Mouse (Mus musculus): ENCODE data around the gene Prrxl1. TPM values are rescaled to one million over a fixed set of nuclear protein-coding genes. Genes with fewer than 3 reads are reported as not detected.

Prrxl1 gene
- polyA plus RNA-seq (2016; fragmentation: Nextera tagmentation; extraction: Ambion mirVana): 0.22 TPM in 1 of 2 replicates, not detected in the other

- Histone ChIP-seq H3K9me3 (no peaks in the 10 kb centered on the region), H3K4me3 (peak within 1 kb of the TSS; percentile 49), H3K36me3 (replicated peaks) (no peaks in the 10 kb centered on the region), H3K27me3 (ENCODE audit: poor library complexity, severe bottlenecking) (peaks cover 100% of the 10 kb centered on the region), H3K27ac (no peak within 1 kb of the TSS), H3K4me1 (peaks cover 37% of the 10 kb centered on the region)
- under 1% methylated on average over 53 of the region's 53 CpGs for WGBS
- DNase-seq (ENCODE audit: extremely low spot score, low spot score): peak; percentile 41
Measured at GRCm38 (mm10) chr14:32599290-32600041, at the start of gene Prrxl1. Prrxl1 (plus strand) TSS chr14:32599407.

DNA sequence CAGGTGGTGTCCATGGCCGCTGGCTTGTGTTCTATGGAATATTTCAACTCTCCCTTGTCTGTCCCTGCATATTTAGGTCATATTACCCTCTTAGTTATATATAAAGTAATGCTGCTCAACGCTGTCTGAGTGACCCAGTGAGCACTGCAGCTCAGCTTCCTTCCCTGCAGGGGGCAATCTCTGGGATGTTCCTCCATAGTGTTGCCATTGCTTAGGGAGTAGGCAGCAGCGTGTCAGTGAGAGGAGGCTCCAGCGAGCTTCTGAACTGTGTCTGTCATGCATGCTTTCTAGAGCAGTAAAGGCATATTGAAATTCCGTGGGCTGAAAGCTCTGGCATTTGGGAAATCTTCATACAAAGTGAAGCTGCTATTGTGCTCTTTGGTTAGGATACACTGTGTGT lies 47.4 kb upstream of the Prrxl1 start:
- 86% methylated on average over 5 of the region's 5 CpGs for WGBS
- Histone ChIP-seq H3K36me3 (replicated peaks) (peaks cover 78% of the 10 kb centered on the region), H3K4me3 (no peak overlapping the region), H3K27ac (no peak overlapping the region), H3K9me3 (no peaks in the 10 kb centered on the region), H3K27me3 (ENCODE audit: poor library complexity, severe bottlenecking) (no peaks in the 10 kb centered on the region), H3K4me1 (no peaks in the 10 kb centered on the region)
- DNase-seq (ENCODE audit: extremely low spot score, low spot score): no peak

GRCm38 (mm10) chr14:32553198-32553903 lies 45.9 kb upstream of the Prrxl1 start:
- Histone ChIP-seq H3K27me3 (ENCODE audit: poor library complexity, severe bottlenecking) (no peaks in the 10 kb centered on the region), H3K4me3 (no peak overlapping the region), H3K9me3 (no peaks in the 10 kb centered on the region), H3K27ac (no peak overlapping the region), H3K36me3 (replicated peaks) (peaks cover 77% of the 10 kb centered on the region), H3K4me1 (no peaks in the 10 kb centered on the region)
- DNase-seq (ENCODE audit: extremely low spot score, low spot score): no peak
- 80% methylated on average over 10 of the region's 10 CpGs for WGBS

DNA sequence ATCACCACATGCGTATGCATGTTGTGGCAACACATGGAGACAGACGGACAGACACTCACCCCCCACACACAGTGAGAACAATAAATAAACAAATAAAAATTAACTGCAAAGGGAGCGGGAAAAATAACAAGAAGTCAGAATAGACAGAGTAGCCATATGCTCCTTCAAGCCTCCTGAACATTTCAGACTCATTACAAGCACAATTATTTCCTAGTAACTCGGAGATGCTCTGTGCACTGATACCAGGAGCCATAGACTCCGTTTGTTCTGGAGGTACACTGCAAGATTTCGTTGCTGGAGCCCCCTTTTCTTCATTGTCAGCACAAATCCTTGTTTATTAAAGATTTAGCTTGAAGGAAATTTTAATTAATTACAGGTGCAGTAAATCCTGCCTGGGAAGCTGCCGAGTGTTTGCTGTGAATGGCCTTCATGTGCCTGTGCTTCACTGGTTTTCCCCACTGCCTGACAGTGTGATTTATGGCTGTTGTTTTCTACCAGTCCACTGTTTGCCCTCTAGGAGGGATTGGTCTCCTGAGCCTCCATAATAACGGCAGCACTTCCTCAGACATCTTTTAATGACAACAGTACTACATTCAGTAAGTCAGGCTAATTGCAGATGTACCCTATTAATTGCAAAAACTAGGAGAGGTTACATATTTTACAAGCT lies 44.2 kb upstream of the Prrxl1 start:
- DNase-seq (ENCODE audit: extremely low spot score, low spot score): no peak
- WGBS: 85% methylated on average over 8 of the region's 8 CpGs
- Histone ChIP-seq H3K36me3 (replicated peaks) (peaks cover 85% of the 10 kb centered on the region), H3K9me3 (no peaks in the 10 kb centered on the region), H3K4me3 (no peak overlapping the region), H3K27ac (no peak overlapping the region), H3K27me3 (ENCODE audit: poor library complexity, severe bottlenecking) (no peaks in the 10 kb centered on the region), H3K4me1 (no peaks in the 10 kb centered on the region)

DNA sequence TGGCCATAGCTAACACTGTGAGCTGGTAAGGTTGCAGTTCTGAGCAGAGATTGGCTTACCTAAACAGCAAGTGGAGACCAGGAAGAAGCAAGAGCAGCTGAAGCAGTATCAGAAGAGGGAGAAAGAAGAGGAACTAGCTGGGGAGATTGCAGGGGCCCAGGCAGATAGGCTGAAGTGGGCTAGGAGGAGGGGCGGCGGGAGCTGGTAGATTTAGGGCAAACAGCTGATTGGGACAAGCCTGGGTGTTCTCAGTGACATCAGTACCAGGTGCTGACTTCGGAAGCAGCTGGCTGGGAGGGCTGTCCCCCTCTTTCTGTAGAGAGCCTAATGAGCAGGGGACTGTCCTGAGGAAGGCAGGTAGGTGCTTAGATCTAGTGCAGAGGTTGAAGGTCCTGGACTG lies 37.8 kb upstream of the Prrxl1 start:
- H3K36me3 ChIP-seq (replicated peaks): peaks cover 95% of the 10 kb centered on the region

GRCm38 (mm10) chr14:32563661-32564060 lies 35.5 kb upstream of the Prrxl1 start:
- 93% methylated on average over 6 of the region's 6 CpGs for WGBS
- H3K36me3 ChIP-seq (replicated peaks): peaks cover 97% of the 10 kb centered on the region

More for the DNA sequence above, 37.8 kb upstream of the Prrxl1 start:
- H3K4me3 ChIP-seq: no peak overlapping the region
- no peaks in the 10 kb centered on the region for H3K27me3 ChIP-seq (ENCODE audit: poor library complexity, severe bottlenecking)
- H3K9me3 ChIP-seq: no peaks in the 10 kb centered on the region
- no peaks in the 10 kb centered on the region for H3K4me1 ChIP-seq
- 97% methylated on average over 3 of the region's 3 CpGs for WGBS
- no peak overlapping the region for H3K27ac ChIP-seq
- DNase-seq (ENCODE audit: extremely low spot score, low spot score): no peak

DNA sequence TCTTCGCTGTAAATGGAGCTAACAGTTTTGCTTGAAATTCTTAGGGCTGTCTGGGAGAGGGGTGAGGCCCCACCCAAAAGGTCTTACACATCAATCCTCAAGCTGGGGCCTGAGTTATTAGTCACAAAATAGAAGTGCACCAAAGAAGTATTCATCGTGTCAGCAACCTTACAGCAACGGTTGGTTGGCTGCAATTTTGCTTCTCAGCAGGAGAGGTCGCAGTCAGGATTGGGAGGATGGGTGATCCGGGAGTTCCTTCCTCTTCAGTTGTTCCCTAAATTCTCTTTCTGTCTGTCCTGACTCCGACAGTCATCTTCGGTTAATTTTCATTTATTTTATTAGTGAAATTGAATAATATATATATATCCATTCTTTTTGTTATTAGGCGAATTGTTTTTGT lies 26.7 kb upstream of the Prrxl1 start:
- WGBS: 62% methylated on average over 8 of the region's 8 CpGs
- H3K27ac ChIP-seq: no peak overlapping the region
- peaks cover 83% of the 10 kb centered on the region for H3K36me3 ChIP-seq (replicated peaks)
- H3K27me3 ChIP-seq (ENCODE audit: poor library complexity, severe bottlenecking): no peaks in the 10 kb centered on the region
- no peaks in the 10 kb centered on the region for H3K4me1 ChIP-seq
- no peak overlapping the region for H3K4me3 ChIP-seq
- no peaks in the 10 kb centered on the region for H3K9me3 ChIP-seq
- no peak for DNase-seq (ENCODE audit: extremely low spot score, low spot score)

More at GRCm38 (mm10) chr14:32563661-32564060, 35.5 kb upstream of the Prrxl1 start:
- Histone ChIP-seq H3K27me3 (ENCODE audit: poor library complexity, severe bottlenecking) (no peaks in the 10 kb centered on the region), H3K27ac (no peak overlapping the region), H3K9me3 (no peaks in the 10 kb centered on the region), H3K4me3 (no peak overlapping the region), H3K4me1 (no peaks in the 10 kb centered on the region)
- no peak for DNase-seq (ENCODE audit: extremely low spot score, low spot score)

DNA sequence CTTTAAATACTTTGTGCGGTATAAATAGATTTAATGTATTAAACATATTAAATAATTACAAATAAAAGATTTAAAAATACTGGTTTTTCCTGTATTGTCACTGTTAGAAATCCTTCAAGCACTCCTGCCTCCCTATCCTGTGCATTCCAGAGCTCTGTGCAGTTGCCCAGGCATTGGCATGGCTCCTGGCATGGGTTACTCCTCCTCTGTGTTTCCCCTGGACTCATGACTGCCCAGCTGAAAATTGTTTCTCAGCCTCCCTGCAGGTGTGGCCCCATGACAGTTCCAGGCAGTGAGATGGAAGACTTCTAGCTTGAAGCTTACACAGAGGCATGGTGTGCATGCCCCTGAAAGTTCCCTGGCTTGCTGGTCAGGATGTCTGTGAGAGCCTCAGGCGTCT lies 20.8 kb upstream of the Prrxl1 start:
- H3K4me1 ChIP-seq: no peaks in the 10 kb centered on the region
- no peaks in the 10 kb centered on the region for H3K9me3 ChIP-seq
- peaks cover 47% of the 10 kb centered on the region for H3K36me3 ChIP-seq (replicated peaks)
- no peaks in the 10 kb centered on the region for H3K27me3 ChIP-seq (ENCODE audit: poor library complexity, severe bottlenecking)
- no peak for DNase-seq (ENCODE audit: extremely low spot score, low spot score)
- no peak overlapping the region for H3K27ac ChIP-seq
- 94% methylated on average over 2 of the region's 2 CpGs for WGBS
- H3K4me3 ChIP-seq: no peak overlapping the region

DNA sequence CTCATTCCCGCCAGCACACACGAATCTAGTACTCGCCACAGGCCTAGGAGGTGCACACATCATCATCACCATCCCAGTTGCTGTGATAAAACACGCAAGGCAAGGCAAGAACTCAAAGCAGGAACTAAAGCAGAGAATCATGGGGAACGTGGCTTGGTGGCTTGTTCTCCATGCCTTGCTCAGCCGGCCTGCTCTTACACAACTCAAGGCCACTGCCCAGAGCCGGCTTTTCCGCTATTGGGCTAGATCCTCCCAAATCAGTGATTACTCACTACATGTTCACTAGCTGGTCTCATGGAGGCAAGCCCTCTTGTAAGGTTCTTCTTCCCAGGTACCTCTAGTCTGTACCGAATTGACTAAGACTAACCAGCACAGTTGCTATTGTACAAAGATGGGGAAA lies 15.5 kb upstream of the Prrxl1 start:
- H3K36me3 ChIP-seq (replicated peaks): peaks cover 4% of the 10 kb centered on the region
- WGBS: 92% methylated on average over 9 of the region's 9 CpGs
- DNase-seq (ENCODE audit: extremely low spot score, low spot score): no peak

GRCm38 (mm10) chr14:32587013-32587784 lies 12.0 kb upstream of the Prrxl1 start:
- Histone ChIP-seq H3K27me3 (ENCODE audit: poor library complexity, severe bottlenecking) (peaks cover 4% of the 10 kb centered on the region; the same call in 1 of the 2 replicates), H3K4me1 (no peaks in the 10 kb centered on the region), H3K4me3 (no peak overlapping the region), H3K9me3 (no peaks in the 10 kb centered on the region), H3K27ac (no peak overlapping the region), H3K36me3 (replicated peaks) (no peaks in the 10 kb centered on the region)
- 10% methylated on average over 10 of the region's 10 CpGs for WGBS
- peak; percentile 71 for DNase-seq (ENCODE audit: extremely low spot score, low spot score)

More for the DNA sequence above, 15.5 kb upstream of the Prrxl1 start:
- no peaks in the 10 kb centered on the region for H3K9me3 ChIP-seq
- no peaks in the 10 kb centered on the region for H3K27me3 ChIP-seq (ENCODE audit: poor library complexity, severe bottlenecking)
- H3K4me3 ChIP-seq: no peak overlapping the region
- no peak overlapping the region for H3K27ac ChIP-seq
- no peaks in the 10 kb centered on the region for H3K4me1 ChIP-seq

DNA sequence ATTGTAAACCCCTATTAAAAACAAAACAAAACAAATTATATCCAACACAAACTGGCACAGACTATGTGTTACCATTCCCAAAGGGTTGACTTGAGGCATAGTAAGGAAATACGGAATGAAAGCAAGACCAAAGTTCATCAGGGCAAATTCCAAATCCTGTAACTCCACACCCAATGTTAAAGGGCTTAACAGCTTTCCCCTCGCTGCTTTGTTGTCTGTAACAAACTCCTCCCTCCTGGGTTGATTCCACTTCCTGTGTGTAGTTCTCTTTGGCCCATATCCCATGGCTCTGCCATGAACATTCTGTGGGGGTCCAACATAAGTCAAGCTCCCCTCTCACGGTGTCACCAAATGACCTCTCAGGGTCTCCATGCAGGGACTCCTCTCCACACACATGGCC lies 8.8 kb upstream of the Prrxl1 start:
- Histone ChIP-seq H3K4me3 (no peak overlapping the region), H3K36me3 (replicated peaks) (no peaks in the 10 kb centered on the region), H3K4me1 (no peaks in the 10 kb centered on the region), H3K9me3 (no peaks in the 10 kb centered on the region), H3K27me3 (ENCODE audit: poor library complexity, severe bottlenecking) (peaks cover 36% of the 10 kb centered on the region), H3K27ac (no peak overlapping the region)
- no peak for DNase-seq (ENCODE audit: extremely low spot score, low spot score)
- WGBS: 79% methylated on average over 3 of the region's 3 CpGs

Measured in forebrain, embryonic 10.5 days (tissue).